Mouse (Mus musculus): ENCODE measurements around the gene Actl6a.

Actl6a gene

GRCm38 (mm10) chr3:32749820-32750579 lies 43.9 kb downstream of the Actl6a start:
- peak in 1 of 2 experiments; percentile 35 for DNase-seq

GRCm38 (mm10) chr3:32754384-32754915 lies 48.4 kb downstream of the Actl6a start:
- DNase-seq: no peak

- no peak for DNase-seq
These were observed 53.1 kb downstream of the Actl6a start for GRCm38 (mm10) chr3:32759212-32759611.

- no peak for DNase-seq
These were observed 56.9 kb downstream of the Actl6a start for GRCm38 (mm10) chr3:32762962-32763361.

GRCm38 (mm10) chr3:32763902-32764301 lies 57.8 kb downstream of the Actl6a start:
- DNase-seq: no peak

GRCm38 (mm10) chr3:32770781-32771180 lies 64.7 kb downstream of the Actl6a start:
- DNase-seq: no peak

All from cerebellum, postnatal 14 days (tissue).